Mouse (Mus musculus): ENCODE results near the gene Cfb.

The Cfb gene

DNA sequence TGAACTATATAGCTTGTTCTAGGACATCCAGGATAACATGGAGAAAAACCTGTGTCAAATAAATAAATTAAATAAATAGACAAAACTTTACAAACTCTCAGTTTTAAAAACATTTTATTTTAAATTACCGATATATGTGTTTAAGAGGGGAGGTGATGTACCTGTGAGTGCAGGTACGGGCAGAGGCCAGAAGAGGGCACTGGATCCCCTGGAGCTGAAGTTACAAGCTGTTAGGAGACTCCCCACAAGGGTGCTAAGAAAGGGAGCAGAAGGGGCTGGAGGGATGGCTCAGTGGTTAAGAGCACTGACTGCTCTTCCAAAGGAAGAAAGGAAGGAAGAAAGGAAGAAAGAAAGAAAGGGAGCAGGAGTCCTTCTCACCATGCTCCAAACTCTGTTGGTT, 29.1 kb upstream of the Cfb start:
- no peak for TF ChIP-seq GATA4 (IDR thresholded peaks at IDR 0.05; ENCODE audit: insufficient replicate concordance, low read length)

DNA sequence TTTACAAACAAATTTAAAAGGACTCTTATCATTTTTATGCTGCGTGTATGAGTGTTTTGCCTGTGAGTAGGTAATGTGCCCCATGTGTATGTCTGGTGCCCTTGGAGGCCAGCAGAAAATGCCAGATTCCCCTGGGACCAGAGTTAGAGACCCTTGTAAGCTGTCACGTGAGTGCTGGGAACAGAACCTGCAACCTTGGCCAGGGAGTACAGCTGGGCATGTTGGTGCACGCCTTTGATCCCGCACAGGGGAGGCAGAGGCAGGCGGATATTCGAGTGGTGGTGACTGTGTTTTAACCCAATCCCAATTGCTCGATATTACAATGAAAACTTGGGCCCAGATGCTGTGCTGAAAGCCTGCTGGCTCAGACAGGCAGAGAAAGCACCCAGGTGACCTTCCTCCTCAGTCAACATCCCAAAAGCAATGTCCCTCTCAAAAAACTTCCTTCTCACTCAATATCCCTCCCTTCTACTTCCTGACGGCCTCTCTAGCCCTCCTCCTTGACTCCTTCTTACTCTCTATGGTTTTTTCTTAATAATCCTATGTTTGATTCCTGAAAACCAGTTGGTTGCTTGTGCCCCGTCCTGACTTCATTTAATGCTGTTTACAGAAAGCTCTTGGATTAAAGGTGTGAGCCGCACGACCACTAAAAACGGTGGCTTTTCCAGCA, 27.9 kb upstream of the Cfb start:
- TF ChIP-seq GATA4 (IDR thresholded peaks at IDR 0.05; ENCODE audit: insufficient replicate concordance, low read length), result no peak

DNA sequence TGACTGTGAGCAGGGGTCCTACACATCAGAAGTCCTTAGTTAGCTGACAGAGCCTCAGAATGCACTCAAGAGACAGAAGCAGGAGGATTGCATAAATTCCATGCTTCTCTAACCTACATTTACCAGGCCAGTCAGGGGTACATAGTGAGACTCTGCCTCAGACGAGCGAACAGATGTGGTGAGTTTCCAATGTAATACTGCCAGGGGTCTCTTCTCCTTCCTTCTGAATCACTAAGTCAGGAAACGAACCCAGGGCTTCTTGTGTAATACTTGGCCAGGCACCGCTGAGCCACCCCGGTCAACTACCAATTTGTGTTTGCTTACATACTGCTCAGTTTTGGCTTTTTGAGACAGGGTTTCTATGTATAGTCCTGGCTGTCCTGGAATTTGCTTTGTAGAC, 25.6 kb upstream of the Cfb start:
- TF ChIP-seq GATA4 (IDR thresholded peaks at IDR 0.05; ENCODE audit: insufficient replicate concordance, low read length), result no peak

DNA sequence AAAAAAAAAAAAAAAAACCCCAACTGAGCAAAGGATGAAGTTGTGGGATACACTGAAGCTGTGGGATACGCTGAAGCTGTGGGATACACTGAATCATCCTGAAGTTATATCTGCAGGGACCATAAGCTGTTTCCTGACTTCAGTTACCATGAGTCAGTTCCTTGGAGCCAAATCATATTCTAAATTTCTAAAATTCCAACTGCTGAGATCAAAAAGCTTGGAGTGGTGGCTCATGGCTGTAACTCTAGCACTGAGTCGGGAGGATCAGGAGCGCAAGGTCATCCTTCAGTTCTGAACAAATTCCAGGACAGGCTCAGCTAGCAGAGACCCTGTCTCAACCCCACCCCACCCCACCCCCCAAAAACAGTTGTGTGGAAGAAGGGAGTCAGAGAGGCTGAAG, 23.3 kb upstream of the Cfb start:
- no peak for TF ChIP-seq GATA4 (IDR thresholded peaks at IDR 0.05; ENCODE audit: insufficient replicate concordance, low read length)

DNA sequence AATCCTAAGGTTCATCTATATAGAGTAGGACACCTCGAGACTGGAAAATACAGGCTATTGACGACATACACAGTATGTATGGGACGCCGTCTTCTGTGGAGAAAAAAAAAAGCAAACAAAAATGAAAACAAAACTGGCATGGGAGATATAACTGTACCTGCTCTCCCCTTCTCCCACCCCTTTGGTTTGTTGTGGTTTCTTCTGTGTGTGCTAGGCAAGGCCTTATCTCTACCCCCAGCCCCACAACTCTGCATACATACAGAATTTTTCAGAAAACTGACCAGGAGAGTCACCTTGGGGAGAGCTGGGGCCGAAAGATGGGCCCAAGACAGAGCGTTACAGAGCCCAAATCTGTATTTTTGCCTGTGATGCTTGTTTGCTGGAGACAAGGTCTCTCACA, 22.4 kb upstream of the Cfb start:
- TF ChIP-seq GATA4 (IDR thresholded peaks at IDR 0.05; ENCODE audit: insufficient replicate concordance, low read length), result no peak

DNA sequence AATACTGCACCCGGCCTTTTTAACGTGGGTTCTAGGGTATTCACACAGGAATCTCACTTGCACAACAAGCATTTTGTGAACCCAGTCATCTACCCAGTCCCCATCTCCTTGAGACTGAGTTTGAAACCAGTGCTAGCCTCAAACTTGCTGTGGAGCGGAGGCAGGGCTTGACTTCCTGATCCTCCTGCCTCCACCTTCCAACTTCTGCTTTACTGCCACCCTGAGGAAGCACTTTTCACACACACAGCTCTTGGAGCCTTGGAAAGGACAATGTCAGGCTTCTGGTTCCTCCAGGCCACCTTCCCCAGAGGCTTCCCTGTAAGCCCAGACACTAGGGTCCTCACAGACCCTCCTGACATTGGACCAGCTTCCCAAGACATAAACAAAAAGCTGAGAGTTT, 21.0 kb upstream of the Cfb start:
- TF ChIP-seq GATA4 (IDR thresholded peaks at IDR 0.05; ENCODE audit: insufficient replicate concordance, low read length), result no peak

DNA sequence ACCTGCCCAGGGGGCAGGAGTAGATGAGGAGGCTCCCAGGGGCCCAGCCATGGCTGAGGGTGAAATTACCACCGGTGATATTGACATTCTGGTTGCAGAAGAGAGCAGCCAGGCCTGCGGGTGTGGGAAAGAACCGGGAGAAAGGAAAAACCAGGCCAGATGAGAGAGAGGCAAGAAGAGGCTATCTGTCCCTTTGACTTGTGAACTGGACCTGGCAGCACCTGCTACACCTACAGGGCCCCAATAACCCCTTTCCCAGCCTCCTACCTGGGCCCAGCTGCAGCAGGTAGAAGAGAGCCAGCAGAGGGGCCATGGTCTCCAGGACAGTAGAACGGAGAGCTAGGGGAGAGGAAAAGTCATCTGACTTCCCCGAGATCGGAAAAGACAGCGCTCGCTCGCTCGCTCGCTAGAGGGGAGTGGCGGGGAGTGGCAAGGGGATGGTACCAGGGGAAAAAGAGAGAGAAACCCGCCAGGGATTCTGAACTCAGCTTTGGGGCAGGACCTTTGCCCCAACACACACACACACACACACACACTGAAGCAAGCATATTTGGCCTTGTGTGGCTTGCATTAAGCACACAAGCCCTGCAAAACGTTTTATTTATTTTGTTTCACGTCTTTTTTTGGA, 19.5 kb upstream of the Cfb start, which contains the start of gene Gm20547:
Gene Gm20547 (minus strand): TSS at position 360 of the 628 bp plus-strand sequence.
- no peak for TF ChIP-seq GATA4 (IDR thresholded peaks at IDR 0.05; ENCODE audit: insufficient replicate concordance, low read length)

DNA sequence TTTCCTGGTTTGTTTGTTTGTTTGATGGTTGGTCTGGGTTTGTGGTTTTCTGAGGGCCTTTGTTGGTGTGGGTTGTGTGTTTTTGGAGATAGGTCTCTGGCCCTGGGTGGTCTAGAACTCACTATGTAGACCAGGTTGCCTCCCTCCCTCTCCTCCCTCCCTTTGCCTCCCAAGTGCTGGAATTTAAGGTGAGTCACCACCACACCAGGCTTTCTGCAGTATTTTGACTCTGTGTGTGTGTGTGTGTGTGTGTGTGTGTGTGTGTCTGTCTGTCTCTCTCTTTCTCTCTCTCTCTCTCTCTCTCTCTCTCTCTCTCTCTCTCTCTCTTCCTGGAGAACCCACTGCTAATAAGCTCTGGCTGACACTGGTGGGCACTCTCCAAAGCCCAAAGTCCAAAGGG, 18.8 kb upstream of the Cfb start:
- no peak for TF ChIP-seq GATA4 (IDR thresholded peaks at IDR 0.05; ENCODE audit: insufficient replicate concordance, low read length)

DNA sequence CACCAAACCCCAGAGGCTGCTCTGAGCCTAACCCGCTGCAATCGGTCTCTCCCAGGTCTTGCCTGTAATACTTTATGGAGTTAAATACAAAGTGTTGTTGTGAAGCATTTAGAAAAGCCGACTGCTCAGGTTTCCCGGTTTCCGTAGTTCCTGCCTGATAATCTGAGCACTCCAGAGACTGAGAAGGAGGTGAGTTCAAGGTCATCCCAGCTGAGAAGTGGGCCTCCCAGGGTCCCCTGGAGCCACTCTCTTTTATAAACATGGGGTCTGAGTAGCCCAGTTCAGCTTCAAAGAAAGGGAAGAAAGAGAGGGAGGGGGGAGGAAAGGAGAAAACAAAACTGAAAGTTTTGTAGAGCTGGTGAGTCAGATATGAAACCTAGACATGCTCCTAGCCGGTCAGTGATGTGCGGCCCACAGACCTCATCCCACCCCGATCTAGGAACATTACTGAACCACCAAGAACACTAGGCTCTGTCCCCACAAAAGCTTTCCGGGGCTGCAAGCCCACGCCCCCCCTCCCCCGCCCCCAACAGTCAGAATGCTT, 17.1 kb upstream of the Cfb start, which contains the start of gene Zbtb12:
Gene Zbtb12 (plus strand): TSS at position 148 of the 544 bp plus-strand sequence.
- TF ChIP-seq GATA4 (IDR thresholded peaks at IDR 0.05; ENCODE audit: insufficient replicate concordance, low read length), result no peak

DNA sequence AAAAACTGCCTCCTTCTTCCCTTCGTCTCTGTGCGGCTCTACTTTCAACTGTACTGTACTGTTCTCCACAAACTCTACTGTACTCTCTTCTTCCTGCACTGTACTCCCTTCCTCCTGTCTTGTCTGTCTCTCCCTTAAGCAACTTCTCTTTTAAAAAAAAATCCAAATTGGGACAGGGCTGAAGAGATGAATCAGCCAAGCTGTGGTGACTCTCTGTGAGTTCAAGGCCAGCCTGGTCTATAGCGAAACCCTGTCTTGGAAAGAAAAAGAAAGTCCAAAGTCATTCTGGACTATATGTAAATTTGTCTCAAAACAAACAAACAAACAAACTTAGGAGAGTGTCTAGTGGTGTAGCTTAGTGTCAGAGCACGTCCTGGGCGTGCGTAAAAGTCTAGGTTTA, 12.0 kb upstream of the Cfb start:
- TF ChIP-seq GATA4 (IDR thresholded peaks at IDR 0.05; ENCODE audit: insufficient replicate concordance, low read length), result no peak

DNA sequence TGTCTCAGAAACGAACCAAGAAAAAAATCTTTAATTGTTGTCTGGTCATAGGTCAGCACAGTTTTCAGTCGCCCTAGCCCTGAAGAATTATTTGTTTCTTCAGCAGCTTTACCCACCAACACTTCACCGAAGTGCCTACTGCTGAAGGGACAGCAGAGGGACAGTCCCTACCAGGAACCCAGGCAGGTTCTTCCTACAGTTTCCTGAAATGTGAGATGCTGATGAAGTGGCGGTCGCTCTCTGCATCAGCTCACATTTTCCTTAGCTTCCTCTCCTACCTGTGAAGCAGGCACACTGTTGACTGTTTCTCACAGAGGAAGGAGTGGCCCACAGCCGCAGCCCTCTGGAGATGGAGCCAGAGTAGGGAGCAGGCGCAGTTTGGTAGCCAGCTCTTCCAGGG, 3.7 kb upstream of the Cfb start:
- TF ChIP-seq GATA4 (IDR thresholded peaks at IDR 0.05; ENCODE audit: insufficient replicate concordance, low read length), result no peak

DNA sequence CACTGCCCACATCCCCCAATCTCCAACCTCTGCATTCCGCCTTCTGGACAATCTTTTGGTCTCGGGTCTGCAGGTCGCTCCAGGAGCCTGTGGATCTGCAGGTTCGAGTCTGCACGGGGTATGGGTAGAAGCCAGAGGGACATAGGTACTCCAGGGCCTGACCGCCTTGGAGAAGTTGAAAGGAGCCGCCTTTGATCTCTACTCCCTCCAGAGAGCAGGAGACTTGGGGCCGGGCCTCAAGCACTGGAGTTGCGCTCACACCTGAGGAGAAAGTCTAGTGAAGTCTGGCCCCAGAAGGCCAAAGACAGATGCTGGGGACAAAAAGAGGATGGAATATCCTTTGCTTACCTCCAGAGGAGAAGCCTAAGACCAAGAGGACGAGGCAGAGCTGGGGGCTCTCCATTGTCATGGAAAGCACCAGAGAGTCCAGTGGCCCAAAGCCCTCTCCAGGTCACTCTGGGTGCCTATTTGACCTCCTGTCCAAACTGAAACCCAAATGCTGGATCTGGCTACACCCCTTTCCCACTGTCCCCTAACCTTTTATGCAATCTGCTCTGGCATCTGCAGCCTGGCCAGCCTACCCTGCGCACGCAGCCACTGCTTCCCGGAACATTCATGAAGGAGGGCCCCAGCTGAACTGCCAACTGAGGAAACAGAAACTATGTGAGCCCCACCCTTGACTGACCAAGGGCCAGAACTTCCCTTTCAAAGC, 458 bp downstream of the Cfb start:
- TF ChIP-seq GATA4 (IDR thresholded peaks at IDR 0.05; ENCODE audit: insufficient replicate concordance, low read length), result peak; percentile 32; the same call in 1 of the 2 replicates

DNA sequence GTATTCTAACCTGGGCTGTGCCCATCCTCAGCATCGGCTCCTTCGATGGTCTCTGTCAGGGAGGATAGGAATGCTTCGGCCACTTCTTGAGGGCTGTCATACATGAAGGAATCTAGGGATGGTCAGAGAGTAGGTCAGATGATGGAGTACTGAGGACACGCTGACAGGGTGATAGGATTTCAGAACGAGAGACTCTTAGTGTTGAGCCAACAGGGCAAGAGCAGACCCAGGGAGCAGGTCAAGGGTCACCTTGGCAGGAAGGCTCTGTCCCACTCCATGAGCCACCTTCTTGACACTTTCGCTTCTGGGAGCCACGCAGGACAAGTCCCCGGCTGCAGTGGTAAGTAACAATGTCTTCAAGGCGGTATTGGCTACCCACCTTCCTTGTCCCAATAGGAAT, 1.8 kb downstream of the Cfb start:
- TF ChIP-seq GATA4 (IDR thresholded peaks at IDR 0.05; ENCODE audit: insufficient replicate concordance, low read length), result no peak

DNA sequence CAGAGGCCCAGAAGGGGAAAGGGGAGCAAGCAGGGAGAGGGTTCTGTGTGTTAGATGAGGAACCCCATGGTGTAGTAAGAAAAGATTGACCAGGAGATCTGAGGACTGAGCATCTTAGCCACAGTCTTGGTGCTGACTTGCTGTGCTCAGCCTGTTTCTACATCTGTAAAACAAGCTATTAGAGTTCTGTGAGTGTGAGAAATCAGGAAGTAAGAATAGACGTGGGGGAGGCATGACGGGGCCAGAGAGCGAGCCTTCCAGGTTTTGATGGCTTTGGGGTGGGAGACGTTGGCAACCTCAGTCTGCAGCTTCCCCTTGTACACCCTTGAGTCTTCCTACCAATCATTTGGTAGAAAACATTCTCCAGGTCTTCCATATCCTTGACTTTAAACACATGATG, 3.6 kb downstream of the Cfb start:
- TF ChIP-seq GATA4 (IDR thresholded peaks at IDR 0.05; ENCODE audit: insufficient replicate concordance, low read length), result no peak

DNA sequence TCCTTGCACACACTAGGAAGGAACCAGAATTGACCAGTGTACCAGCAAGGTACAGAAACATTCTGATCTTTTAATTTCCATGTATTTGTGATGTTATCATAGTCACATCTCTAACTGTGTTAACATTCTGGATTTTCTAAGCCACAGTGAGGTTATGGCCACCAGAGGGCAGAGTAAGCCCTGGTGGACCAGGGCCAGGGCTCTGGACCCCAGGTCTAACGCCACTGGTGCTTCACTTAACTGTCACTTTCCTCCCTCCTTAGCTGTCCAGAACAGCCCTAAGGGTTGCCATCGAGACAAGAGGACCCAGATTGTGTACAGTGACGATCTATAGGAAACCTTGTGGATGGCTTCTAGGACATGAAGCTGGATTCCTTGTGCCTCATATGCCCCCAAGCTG, 6.5 kb downstream of the Cfb start:
- no peak for TF ChIP-seq GATA4 (IDR thresholded peaks at IDR 0.05; ENCODE audit: insufficient replicate concordance, low read length)

DNA sequence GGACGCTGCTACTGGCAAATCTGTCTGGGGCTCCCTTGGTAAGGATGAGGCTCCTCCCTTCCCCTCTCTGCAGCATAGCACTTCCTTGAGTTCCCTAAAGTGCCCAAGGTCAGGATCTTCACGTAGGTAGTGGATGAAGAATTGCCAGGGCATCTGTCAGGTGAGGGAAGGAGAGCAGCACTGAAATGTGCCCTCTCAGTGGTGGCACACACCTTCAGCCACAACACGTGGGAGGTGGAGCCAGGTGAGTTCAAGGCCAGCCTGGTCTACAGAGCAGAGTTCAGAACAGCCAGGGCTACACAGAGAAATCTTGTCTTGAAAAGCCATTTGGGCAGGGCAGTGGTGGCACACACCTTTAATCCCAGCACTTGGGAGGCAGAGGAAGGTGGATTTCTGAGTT, 7.6 kb downstream of the Cfb start:
- TF ChIP-seq GATA4 (IDR thresholded peaks at IDR 0.05; ENCODE audit: insufficient replicate concordance, low read length), result no peak
